Mouse (Mus musculus): ENCODE data around the gene Sohlh2. TPM values are rescaled to one million over a fixed set of nuclear protein-coding genes. Genes with fewer than 3 reads are reported as not detected.

The Sohlh2 gene
- polyA plus RNA-seq, 1 experiment from 2014 or later, result not detected

- Histone ChIP-seq H3K9ac (replicated peaks; ENCODE audit: low read depth, low read length) (no peak overlapping the region), H3K27ac (ENCODE audit: low read length) (no peak overlapping the region), H3K9me3 (ENCODE audit: control insufficient read depth, low read depth, low read length) (no peaks in the 10 kb centered on the region), H3K4me1 (ENCODE audit: control insufficient read depth, insufficient read depth, low read length) (no peaks in the 10 kb centered on the region), H3K4me2 (replicated peaks; ENCODE audit: low read depth, low read length) (no peak overlapping the region), H3K4me3 (ENCODE audit: low read depth, low read length) (no peak overlapping the region), H3K27me3 (ENCODE audit: control insufficient read depth, insufficient read depth, low read length) (no peaks in the 10 kb centered on the region), H3K36me3 (ENCODE audit: control insufficient read depth, insufficient read depth, low read length) (no peaks in the 10 kb centered on the region)
- ATAC-seq (ENCODE audit: insufficient number of reproducible peaks, insufficient read depth, low FRiP score, low read depth), result no peak
- WGBS, result 67% methylated on average over 6 of the region's 6 CpGs
These were observed 29.0 kb upstream of the Sohlh2 start for GRCm38 (mm10) chr3:55152673-55153334.

GRCm38 (mm10) chr3:55154163-55154562 lies 27.7 kb upstream of the Sohlh2 start:
- H3K9ac ChIP-seq (replicated peaks; ENCODE audit: low read depth, low read length), result no peak overlapping the region
- no peak overlapping the region for H3K4me3 ChIP-seq (ENCODE audit: low read depth, low read length)
- H3K4me1 ChIP-seq (ENCODE audit: control insufficient read depth, insufficient read depth, low read length), result no peaks in the 10 kb centered on the region
- ATAC-seq (ENCODE audit: insufficient number of reproducible peaks, insufficient read depth, low FRiP score, low read depth), result no peak
- H3K27me3 ChIP-seq (ENCODE audit: control insufficient read depth, insufficient read depth, low read length), result no peaks in the 10 kb centered on the region
- WGBS, result 83% methylated on average over 7 of the region's 7 CpGs
- no peaks in the 10 kb centered on the region for H3K9me3 ChIP-seq (ENCODE audit: control insufficient read depth, low read depth, low read length)
- H3K36me3 ChIP-seq (ENCODE audit: control insufficient read depth, insufficient read depth, low read length), result no peaks in the 10 kb centered on the region
- H3K27ac ChIP-seq (ENCODE audit: low read length), result no peak overlapping the region
- no peak overlapping the region for H3K4me2 ChIP-seq (replicated peaks; ENCODE audit: low read depth, low read length)

GRCm38 (mm10) chr3:55157413-55157812 lies 24.4 kb upstream of the Sohlh2 start:
- H3K27ac ChIP-seq (ENCODE audit: low read length), result no peak overlapping the region
- ATAC-seq (ENCODE audit: insufficient number of reproducible peaks, insufficient read depth, low FRiP score, low read depth), result no peak
- no peaks in the 10 kb centered on the region for H3K4me1 ChIP-seq (ENCODE audit: control insufficient read depth, insufficient read depth, low read length)
- H3K4me3 ChIP-seq (ENCODE audit: low read depth, low read length), result no peak overlapping the region
- no peaks in the 10 kb centered on the region for H3K9me3 ChIP-seq (ENCODE audit: control insufficient read depth, low read depth, low read length)
- H3K9ac ChIP-seq (replicated peaks; ENCODE audit: low read depth, low read length), result no peak overlapping the region
- no peak overlapping the region for H3K4me2 ChIP-seq (replicated peaks; ENCODE audit: low read depth, low read length)
- H3K36me3 ChIP-seq (ENCODE audit: control insufficient read depth, insufficient read depth, low read length), result no peaks in the 10 kb centered on the region
- 69% methylated on average over 5 of the region's 5 CpGs for WGBS
- H3K27me3 ChIP-seq (ENCODE audit: control insufficient read depth, insufficient read depth, low read length), result no peaks in the 10 kb centered on the region

GRCm38 (mm10) chr3:55161144-55161543 lies 20.7 kb upstream of the Sohlh2 start:
- Histone ChIP-seq H3K27me3 (ENCODE audit: control insufficient read depth, insufficient read depth, low read length) (no peaks in the 10 kb centered on the region), H3K4me1 (ENCODE audit: control insufficient read depth, insufficient read depth, low read length) (no peaks in the 10 kb centered on the region), H3K36me3 (ENCODE audit: control insufficient read depth, insufficient read depth, low read length) (no peaks in the 10 kb centered on the region), H3K4me2 (replicated peaks; ENCODE audit: low read depth, low read length) (no peak overlapping the region), H3K9me3 (ENCODE audit: control insufficient read depth, low read depth, low read length) (no peaks in the 10 kb centered on the region), H3K9ac (replicated peaks; ENCODE audit: low read depth, low read length) (no peak overlapping the region), H3K4me3 (ENCODE audit: low read depth, low read length) (no peak overlapping the region), H3K27ac (ENCODE audit: low read length) (no peak overlapping the region)
- ATAC-seq (ENCODE audit: insufficient number of reproducible peaks, insufficient read depth, low FRiP score, low read depth), result no peak
- 66% methylated on average over 7 of the region's 7 CpGs for WGBS

GRCm38 (mm10) chr3:55163510-55163909 lies 18.3 kb upstream of the Sohlh2 start:
- H3K4me1 ChIP-seq (ENCODE audit: control insufficient read depth, insufficient read depth, low read length), result no peaks in the 10 kb centered on the region
- H3K4me3 ChIP-seq (ENCODE audit: low read depth, low read length), result no peak overlapping the region
- no peak overlapping the region for H3K4me2 ChIP-seq (replicated peaks; ENCODE audit: low read depth, low read length)
- no peak overlapping the region for H3K27ac ChIP-seq (ENCODE audit: low read length)
- WGBS, result 58% methylated on average over 4 of the region's 4 CpGs
- ATAC-seq (ENCODE audit: insufficient number of reproducible peaks, insufficient read depth, low FRiP score, low read depth), result no peak
- no peaks in the 10 kb centered on the region for H3K36me3 ChIP-seq (ENCODE audit: control insufficient read depth, insufficient read depth, low read length)
- H3K9me3 ChIP-seq (ENCODE audit: control insufficient read depth, low read depth, low read length), result no peaks in the 10 kb centered on the region
- no peaks in the 10 kb centered on the region for H3K27me3 ChIP-seq (ENCODE audit: control insufficient read depth, insufficient read depth, low read length)
- no peak overlapping the region for H3K9ac ChIP-seq (replicated peaks; ENCODE audit: low read depth, low read length)

GRCm38 (mm10) chr3:55172478-55172877 lies 9.3 kb upstream of the Sohlh2 start:
- no peaks in the 10 kb centered on the region for H3K9me3 ChIP-seq (ENCODE audit: control insufficient read depth, low read depth, low read length)
- H3K4me2 ChIP-seq (replicated peaks; ENCODE audit: low read depth, low read length), result no peak overlapping the region
- no peaks in the 10 kb centered on the region for H3K36me3 ChIP-seq (ENCODE audit: control insufficient read depth, insufficient read depth, low read length)
- no peak for ATAC-seq (ENCODE audit: insufficient number of reproducible peaks, insufficient read depth, low FRiP score, low read depth)
- H3K4me3 ChIP-seq (ENCODE audit: low read depth, low read length), result no peak overlapping the region
- H3K27ac ChIP-seq (ENCODE audit: low read length), result no peak overlapping the region
- 75% methylated on average over 3 of the region's 3 CpGs for WGBS
- no peaks in the 10 kb centered on the region for H3K27me3 ChIP-seq (ENCODE audit: control insufficient read depth, insufficient read depth, low read length)
- H3K4me1 ChIP-seq (ENCODE audit: control insufficient read depth, insufficient read depth, low read length), result no peaks in the 10 kb centered on the region
- no peak overlapping the region for H3K9ac ChIP-seq (replicated peaks; ENCODE audit: low read depth, low read length)

- Histone ChIP-seq H3K4me2 (replicated peaks; ENCODE audit: low read depth, low read length) (no peak overlapping the region), H3K9me3 (ENCODE audit: control insufficient read depth, low read depth, low read length) (no peaks in the 10 kb centered on the region), H3K27ac (ENCODE audit: low read length) (no peak overlapping the region), H3K4me1 (ENCODE audit: control insufficient read depth, insufficient read depth, low read length) (no peaks in the 10 kb centered on the region), H3K27me3 (ENCODE audit: control insufficient read depth, insufficient read depth, low read length) (no peaks in the 10 kb centered on the region), H3K36me3 (ENCODE audit: control insufficient read depth, insufficient read depth, low read length) (no peaks in the 10 kb centered on the region), H3K4me3 (ENCODE audit: low read depth, low read length) (no peak overlapping the region), H3K9ac (replicated peaks; ENCODE audit: low read depth, low read length) (no peak overlapping the region)
- 40% methylated on average over 6 of the region's 6 CpGs for WGBS
- ATAC-seq (ENCODE audit: insufficient number of reproducible peaks, insufficient read depth, low FRiP score, low read depth), result no peak
These were observed 4.6 kb upstream of the Sohlh2 start for GRCm38 (mm10) chr3:55177271-55177670.

- no peaks in the 10 kb centered on the region for H3K9me3 ChIP-seq (ENCODE audit: control insufficient read depth, low read depth, low read length)
- WGBS, result 61% methylated on average over 4 of the region's 4 CpGs
- no peak overlapping the region for H3K9ac ChIP-seq (replicated peaks; ENCODE audit: low read depth, low read length)
- no peaks in the 10 kb centered on the region for H3K4me1 ChIP-seq (ENCODE audit: control insufficient read depth, insufficient read depth, low read length)
- ATAC-seq (ENCODE audit: insufficient number of reproducible peaks, insufficient read depth, low FRiP score, low read depth), result no peak
- no peak overlapping the region for H3K27ac ChIP-seq (ENCODE audit: low read length)
- no peaks in the 10 kb centered on the region for H3K36me3 ChIP-seq (ENCODE audit: control insufficient read depth, insufficient read depth, low read length)
- H3K4me2 ChIP-seq (replicated peaks; ENCODE audit: low read depth, low read length), result no peak overlapping the region
- H3K4me3 ChIP-seq (ENCODE audit: low read depth, low read length), result no peak overlapping the region
- no peaks in the 10 kb centered on the region for H3K27me3 ChIP-seq (ENCODE audit: control insufficient read depth, insufficient read depth, low read length)
These were observed 9.8 kb downstream of the Sohlh2 start for GRCm38 (mm10) chr3:55191668-55192067.

- Histone ChIP-seq H3K9me3 (ENCODE audit: control insufficient read depth, low read depth, low read length) (no peaks in the 10 kb centered on the region), H3K27me3 (ENCODE audit: control insufficient read depth, insufficient read depth, low read length) (no peaks in the 10 kb centered on the region), H3K4me1 (ENCODE audit: control insufficient read depth, insufficient read depth, low read length) (no peaks in the 10 kb centered on the region), H3K9ac (replicated peaks; ENCODE audit: low read depth, low read length) (no peak overlapping the region), H3K4me2 (replicated peaks; ENCODE audit: low read depth, low read length) (no peak overlapping the region), H3K27ac (ENCODE audit: low read length) (no peak overlapping the region), H3K36me3 (ENCODE audit: control insufficient read depth, insufficient read depth, low read length) (no peaks in the 10 kb centered on the region), H3K4me3 (ENCODE audit: low read depth, low read length) (no peak overlapping the region)
- 67% methylated on average over 2 of the region's 2 CpGs for WGBS
- ATAC-seq (ENCODE audit: insufficient number of reproducible peaks, insufficient read depth, low FRiP score, low read depth), result no peak
These were observed 11.5 kb downstream of the Sohlh2 start for GRCm38 (mm10) chr3:55193351-55193750.
